Mouse (Mus musculus): ENCODE measurements around the gene Zfp36. TPM values are rescaled to one million over a fixed set of nuclear protein-coding genes. Genes with fewer than 3 reads are reported as not detected.

Gene Zfp36
- polyA plus RNA-seq, 1 experiment from 2014 or later: 4.5 TPM

DNA sequence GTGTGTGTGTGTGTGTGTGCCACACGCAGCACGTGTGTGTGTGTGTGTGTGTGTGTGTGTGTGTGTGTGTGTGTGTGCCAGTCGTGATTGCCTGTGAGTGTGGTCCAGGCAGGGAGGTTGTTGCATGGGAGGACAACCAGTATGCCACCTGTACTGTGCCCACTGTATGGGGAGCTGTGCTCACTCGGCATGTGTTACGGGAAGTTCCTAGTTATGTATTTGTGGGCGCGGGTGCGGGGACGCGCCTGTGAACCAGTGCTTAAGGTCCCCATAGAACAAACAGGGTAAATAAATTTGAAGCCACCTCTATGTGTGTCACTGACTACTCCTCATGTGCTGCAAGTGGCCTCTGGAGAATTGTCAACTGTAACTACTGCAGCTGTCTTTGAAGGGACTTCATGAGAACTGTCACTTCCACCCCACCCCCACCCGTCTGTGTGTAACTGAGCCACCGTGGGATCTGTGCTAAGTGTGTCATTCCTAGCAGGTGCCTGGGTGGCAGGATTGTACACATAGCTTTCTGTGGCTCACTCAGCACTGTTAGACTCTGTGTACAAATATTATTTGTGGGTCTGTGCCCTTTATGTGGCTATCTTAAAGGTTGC is 2.4 kb upstream of the Zfp36 start:
- peaks cover 17% of the 10 kb centered on the region for H3K36me3 ChIP-seq (ENCODE audit: poor library complexity, severe bottlenecking)
- no peaks in the 10 kb centered on the region for H3K9me3 ChIP-seq (replicated peaks)
- 79% methylated on average over 9 of the region's 12 CpGs for WGBS
- peak overlapping the region; percentile 26; the same call in 1 of the 2 replicates for H3K4me3 ChIP-seq
- ATAC-seq: no peak
- H3K27ac ChIP-seq: no peak overlapping the region
- no peak overlapping the region; the same call in 1 of the 2 replicates for H3K9ac ChIP-seq
- H3K4me1 ChIP-seq: peaks cover 46% of the 10 kb centered on the region
- H3K4me2 ChIP-seq: peak overlapping the region; percentile 56
- 0 out of 2 replicates have a peak, but pooled peaks cover 2% of the 10 kb centered on the region for H3K27me3 ChIP-seq

DNA sequence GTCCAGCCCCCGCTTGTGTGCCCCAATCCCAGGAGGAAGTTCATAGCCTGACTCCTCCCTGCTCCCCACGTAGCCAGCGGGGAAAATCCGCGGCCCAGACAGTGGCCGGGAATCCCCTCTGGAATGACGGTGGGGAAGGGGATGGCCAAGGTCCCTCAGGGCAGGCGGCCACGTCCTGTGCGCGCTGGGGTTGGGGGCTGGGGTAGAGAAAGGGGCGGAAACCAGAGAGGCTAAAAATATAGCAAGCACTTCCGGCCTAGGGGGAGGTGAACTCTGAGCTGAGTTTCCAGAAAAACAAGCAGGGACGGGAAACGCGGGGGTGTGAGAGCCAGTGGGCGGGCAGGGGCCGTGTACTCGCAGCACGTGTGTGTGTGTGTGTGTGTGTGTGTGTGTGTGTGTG is 1.9 kb upstream of the Zfp36 start:
- Histone ChIP-seq H3K4me1 (peaks cover 50% of the 10 kb centered on the region), H3K4me3 (peak overlapping the region; percentile 26), H3K9ac (peak overlapping the region; percentile 58), H3K27ac (peak overlapping the region; percentile 54), H3K4me2 (peak overlapping the region; percentile 56), H3K36me3 (ENCODE audit: poor library complexity, severe bottlenecking) (peaks cover 15% of the 10 kb centered on the region), H3K9me3 (replicated peaks) (no peaks in the 10 kb centered on the region), H3K27me3 (0 out of 2 replicates have a peak, but pooled peaks cover 2% of the 10 kb centered on the region)
- ATAC-seq: no peak
- 3% methylated on average over 17 of the region's 20 CpGs for WGBS

DNA sequence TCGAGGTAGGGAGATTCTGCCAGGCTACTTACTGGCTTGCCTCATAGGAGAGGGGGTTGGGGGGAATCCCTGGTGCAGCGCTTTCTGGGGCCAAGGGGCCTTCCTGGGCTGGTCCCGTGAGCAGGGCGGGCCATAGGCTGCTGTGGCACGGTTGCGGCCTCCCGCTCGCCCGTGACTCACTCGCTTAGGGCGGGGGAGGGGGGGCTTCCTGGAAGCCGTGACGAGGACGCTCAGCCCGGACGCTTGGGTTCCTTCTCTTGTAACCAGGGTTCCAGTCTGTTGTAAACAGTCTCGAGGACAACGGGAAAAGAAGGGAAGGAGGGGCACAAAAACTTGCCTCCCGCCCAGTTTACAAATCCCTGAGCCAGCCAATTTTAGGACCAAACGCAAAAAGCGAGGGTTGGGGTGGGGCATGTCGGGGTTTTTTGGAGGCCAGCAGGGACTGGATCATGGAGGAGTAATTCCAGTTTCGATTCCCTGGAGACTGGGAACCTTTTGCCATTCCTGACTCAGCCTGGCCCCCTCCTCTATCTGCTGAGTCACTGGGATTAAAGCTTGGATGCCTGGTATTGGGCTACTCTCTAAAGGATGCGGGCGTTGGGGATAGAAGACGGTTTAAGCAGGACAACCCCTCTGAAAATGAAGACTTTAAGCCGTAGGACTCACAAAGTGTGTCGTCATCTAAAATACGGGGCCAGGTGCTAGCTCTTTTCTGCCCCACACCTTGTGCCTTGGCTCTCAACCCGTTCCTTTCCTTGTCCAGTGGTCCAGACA is 1.2 kb upstream of the Zfp36 start:
- WGBS: 6% methylated on average over 27 of the region's 30 CpGs

DNA sequence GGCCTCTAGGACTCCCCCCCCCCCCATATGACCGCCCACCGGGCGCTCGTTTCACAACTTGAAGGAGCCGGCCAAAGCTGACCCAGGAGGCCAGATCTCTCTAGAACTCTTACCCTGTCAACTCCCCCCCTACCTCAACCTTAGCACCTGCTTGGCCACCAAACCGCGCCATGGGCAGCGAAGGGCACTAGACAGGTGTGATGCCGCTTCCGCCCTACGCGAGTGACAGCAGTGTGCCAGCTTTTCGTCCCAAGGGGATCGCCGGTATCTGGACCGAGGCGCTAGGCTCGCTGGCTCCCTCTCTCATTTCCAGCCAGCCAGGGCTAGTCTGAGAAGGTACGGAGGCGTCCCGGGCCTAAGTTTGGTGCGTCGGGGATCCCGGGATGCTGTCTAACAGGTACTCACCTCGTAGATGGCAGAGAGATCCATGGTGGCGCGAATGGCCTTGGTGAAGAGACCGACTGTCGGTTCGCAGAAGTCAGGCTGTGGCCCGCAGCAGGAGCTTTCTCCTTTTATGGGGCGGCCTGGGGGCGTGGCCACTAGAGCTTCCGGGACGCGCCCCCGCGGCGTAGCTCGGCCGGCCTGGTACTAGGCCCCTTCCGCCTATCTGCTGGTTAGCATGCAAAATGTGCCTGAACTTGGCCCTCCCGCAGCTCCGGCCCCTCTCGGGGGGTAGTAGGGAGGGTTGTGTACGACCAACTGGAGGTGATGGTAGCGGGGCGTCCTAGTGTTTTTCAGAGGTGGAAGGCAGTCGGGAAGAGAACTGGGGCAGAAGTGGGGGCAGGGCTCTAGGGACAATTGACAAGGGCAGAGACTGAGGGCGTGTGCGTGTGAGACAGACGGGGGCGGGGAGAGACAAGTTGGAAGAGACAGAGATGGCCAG is 1.0 kb downstream of the Zfp36 start:
- Histone ChIP-seq H3K9me3 (replicated peaks) (no peaks in the 10 kb centered on the region), H3K27me3 (0 out of 2 replicates have a peak, but pooled peaks cover 2% of the 10 kb centered on the region), H3K4me1 (peaks cover 67% of the 10 kb centered on the region), H3K4me3 (peak overlapping the region; percentile 61), H3K4me2 (peak overlapping the region; percentile 91), H3K36me3 (ENCODE audit: poor library complexity, severe bottlenecking) (no peaks in the 10 kb centered on the region), H3K9ac (peak overlapping the region; percentile 81), H3K27ac (peak overlapping the region; percentile 69)
- WGBS: under 1% methylated on average over 53 of the region's 53 CpGs
- peak; percentile 59 for ATAC-seq

More for the DNA sequence above, 1.2 kb upstream of the Zfp36 start:
- peak overlapping the region; percentile 58 for H3K9ac ChIP-seq
- peak overlapping the region; percentile 26; the same call in 1 of the 2 replicates for H3K4me3 ChIP-seq
- no peaks in the 10 kb centered on the region for H3K9me3 ChIP-seq (replicated peaks)
- H3K27ac ChIP-seq: peak overlapping the region; percentile 54
- peaks cover 12% of the 10 kb centered on the region for H3K36me3 ChIP-seq (ENCODE audit: poor library complexity, severe bottlenecking)
- H3K4me1 ChIP-seq: peaks cover 54% of the 10 kb centered on the region
- no peak for ATAC-seq
- H3K27me3 ChIP-seq: 0 out of 2 replicates have a peak, but pooled peaks cover 2% of the 10 kb centered on the region
- H3K4me2 ChIP-seq: peak overlapping the region; percentile 56

DNA sequence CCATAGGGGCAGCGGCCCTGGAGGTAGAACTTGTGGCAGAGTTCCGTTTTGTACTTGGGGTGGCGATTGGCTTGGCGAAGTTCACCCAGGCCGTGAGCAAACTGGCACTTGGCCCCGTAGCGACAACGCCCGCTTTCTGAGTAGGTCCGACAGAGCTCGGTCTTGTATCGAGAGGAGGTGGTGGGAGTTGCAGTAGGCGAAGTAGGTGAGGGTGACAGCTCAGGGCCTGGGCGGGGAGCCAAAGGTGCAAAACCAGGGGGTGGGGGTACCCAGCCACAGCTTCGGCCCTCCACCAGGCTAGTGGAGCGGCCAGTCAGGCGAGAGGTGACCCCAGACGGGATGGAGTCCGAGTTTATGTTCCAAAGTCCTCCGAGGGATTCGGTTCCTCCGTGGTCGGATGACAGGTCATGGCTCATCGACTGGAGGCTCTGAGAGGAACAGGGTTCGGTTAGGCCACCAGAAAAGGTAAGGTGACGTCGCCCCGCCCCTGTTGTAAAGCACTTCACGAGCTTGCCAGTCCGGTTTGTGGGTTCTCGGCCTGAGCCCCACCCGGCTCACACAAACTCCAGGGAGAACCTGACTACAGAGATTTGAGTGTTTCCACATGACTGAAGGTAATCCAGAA is 1.9 kb downstream of the Zfp36 start:
- Histone ChIP-seq H3K9ac (peak overlapping the region; percentile 81), H3K4me1 (peaks cover 73% of the 10 kb centered on the region), H3K4me2 (peak overlapping the region; percentile 91), H3K9me3 (replicated peaks) (no peaks in the 10 kb centered on the region), H3K27me3 (0 out of 2 replicates have a peak, but pooled peaks cover 2% of the 10 kb centered on the region), H3K4me3 (peak overlapping the region; percentile 61), H3K27ac (0 out of 2 replicates have a peak overlapping the region, but pooled peaks have one; percentile 69), H3K36me3 (ENCODE audit: poor library complexity, severe bottlenecking) (no peaks in the 10 kb centered on the region)
- 58% methylated on average over 32 of the region's 32 CpGs for WGBS
- ATAC-seq: no peak

DNA sequence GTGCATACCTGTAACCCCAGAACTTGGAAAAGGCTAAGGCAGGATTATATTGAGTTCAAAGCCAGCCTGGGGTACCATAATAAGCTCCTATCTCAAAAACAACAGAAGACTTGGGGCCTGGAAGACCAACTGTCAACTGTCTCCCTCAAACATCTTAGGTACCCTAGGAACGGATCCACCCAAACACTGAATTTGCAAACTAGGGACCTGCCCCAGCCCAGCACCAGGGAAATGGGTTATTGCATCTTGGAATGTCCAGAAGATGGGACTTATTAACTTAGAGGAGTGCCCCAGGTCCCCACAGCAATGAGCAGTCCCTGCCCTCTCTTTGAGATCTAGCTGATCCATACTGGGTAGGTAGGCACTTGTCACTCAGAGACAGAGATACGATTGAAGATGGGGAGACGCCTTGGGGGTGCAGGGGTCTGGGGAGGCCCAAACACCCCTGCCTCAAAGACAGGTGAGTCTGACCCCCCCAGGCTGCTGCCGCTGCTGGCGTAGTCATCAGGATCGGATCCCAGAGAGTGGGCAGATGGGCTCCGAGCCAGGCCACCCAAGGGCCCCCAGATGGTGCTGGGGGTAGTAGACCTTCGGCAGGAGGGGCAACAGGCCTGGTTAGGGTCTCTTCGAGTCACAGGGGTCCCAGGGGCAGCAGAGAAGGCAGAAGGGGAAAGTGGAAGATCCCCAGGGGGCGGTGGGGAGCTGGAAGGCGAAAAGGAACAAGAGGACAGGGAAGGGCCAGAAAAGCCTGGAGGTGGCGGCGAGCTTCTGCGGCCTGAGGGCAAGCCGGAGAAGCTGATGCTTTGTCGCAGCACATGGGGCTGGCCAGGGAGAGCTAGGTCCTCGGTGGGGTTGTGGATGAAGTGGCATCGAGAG is 2.6 kb downstream of the Zfp36 start:
- Histone ChIP-seq H3K4me1 (peaks cover 66% of the 10 kb centered on the region), H3K9ac (0 out of 2 replicates have a peak overlapping the region, but pooled peaks have one; percentile 81), H3K27me3 (0 out of 2 replicates have a peak, but pooled peaks cover 2% of the 10 kb centered on the region), H3K4me2 (peak overlapping the region; percentile 91), H3K4me3 (peak overlapping the region; percentile 61; the same call in 1 of the 2 replicates), H3K36me3 (ENCODE audit: poor library complexity, severe bottlenecking) (no peaks in the 10 kb centered on the region), H3K27ac (no peak overlapping the region), H3K9me3 (replicated peaks) (no peaks in the 10 kb centered on the region)
- no peak for ATAC-seq
- WGBS: 83% methylated on average over 18 of the region's 18 CpGs

DNA sequence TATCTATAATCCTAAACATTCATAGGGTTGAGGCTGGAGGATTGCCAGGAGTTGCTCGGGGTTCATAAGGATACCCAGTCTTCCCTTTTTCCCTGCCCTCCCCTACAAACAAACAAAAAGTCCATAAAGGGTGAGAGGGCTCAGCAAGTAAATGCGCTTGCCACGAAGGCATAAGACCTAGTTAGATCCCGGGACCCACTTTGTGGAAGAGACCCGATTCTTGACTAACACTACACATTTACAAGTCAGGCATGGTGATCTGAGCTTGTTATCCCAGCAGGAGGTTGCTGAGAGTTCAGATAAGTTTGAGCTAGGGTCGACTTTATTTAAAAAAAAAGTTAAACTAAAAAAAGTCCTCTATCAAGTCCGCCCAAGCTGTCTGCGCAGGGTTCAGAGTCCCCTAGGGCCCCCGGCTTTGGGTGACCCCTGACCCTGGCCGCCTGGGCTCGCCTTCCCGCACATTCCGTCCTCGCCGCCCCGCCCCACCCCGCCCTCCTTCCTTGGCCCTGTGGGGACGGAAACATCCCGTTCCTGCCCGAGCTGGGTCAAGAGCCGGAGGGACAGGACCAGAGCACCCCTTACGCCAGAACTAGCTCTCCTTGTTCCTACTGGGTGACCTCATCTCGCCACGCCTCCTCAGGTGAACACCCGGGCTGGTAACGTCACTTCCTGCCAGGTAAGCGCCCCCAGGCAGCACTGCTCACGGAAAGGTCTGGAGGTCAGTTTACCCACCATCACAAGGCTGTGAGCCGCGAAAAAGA is 3.9 kb downstream of the Zfp36 start:
- Histone ChIP-seq H3K27me3 (0 out of 2 replicates have a peak, but pooled peaks cover 2% of the 10 kb centered on the region), H3K27ac (peak overlapping the region; percentile 89), H3K4me3 (peak overlapping the region; percentile 39), H3K9me3 (replicated peaks) (no peaks in the 10 kb centered on the region), H3K9ac (peak overlapping the region; percentile 67), H3K4me1 (peaks cover 56% of the 10 kb centered on the region), H3K4me2 (peak overlapping the region; percentile 68), H3K36me3 (ENCODE audit: poor library complexity, severe bottlenecking) (no peaks in the 10 kb centered on the region)
- 6% methylated on average over 30 of the region's 30 CpGs for WGBS
- no peak for ATAC-seq

DNA sequence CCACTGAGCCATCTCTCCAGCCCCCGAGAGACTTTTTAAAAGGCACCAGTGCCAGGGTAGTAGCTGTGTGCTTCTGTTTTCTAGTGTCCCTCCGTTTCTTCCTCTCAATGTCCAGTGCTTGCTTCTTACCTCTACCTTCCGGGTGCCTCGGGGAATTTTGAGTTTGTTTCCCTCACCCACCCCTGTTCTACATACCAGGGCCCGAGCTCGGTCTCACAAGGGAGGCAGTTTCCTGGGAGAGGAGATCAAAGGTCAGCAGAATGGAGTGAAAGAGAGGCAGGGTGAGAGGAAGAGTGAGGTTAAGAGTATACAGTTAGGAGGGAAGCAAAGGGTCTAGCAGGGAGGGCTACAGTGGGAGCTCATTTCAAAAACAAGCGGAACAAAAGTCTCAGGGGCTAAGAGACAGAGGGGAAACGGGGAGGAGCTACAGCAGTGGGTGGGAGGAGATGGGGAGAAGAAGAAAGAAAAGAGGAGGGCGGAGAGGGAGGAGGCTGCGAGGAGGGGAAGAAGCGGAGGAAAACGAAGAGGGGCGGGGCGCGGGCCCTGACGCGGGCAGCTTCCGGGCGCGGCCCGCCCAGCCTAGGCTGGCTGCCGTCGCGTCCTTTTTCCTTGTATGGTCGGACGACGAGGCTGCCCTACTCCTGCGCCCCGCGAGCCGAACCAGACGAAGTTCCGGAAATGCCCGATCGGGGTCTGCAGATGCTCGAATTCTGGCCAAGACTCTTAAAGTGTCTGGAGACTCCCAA is 4.7 kb downstream of the Zfp36 start:
- Histone ChIP-seq H3K9ac (peak overlapping the region; percentile 67), H3K9me3 (replicated peaks) (no peaks in the 10 kb centered on the region), H3K4me3 (peak overlapping the region; percentile 39), H3K4me1 (peaks cover 59% of the 10 kb centered on the region), H3K27me3 (no peaks in the 10 kb centered on the region), H3K27ac (peak overlapping the region; percentile 89), H3K4me2 (peak overlapping the region; percentile 68), H3K36me3 (ENCODE audit: poor library complexity, severe bottlenecking) (no peaks in the 10 kb centered on the region)
- WGBS: under 1% methylated on average over 36 of the region's 36 CpGs
- ATAC-seq: peak; percentile 55

DNA sequence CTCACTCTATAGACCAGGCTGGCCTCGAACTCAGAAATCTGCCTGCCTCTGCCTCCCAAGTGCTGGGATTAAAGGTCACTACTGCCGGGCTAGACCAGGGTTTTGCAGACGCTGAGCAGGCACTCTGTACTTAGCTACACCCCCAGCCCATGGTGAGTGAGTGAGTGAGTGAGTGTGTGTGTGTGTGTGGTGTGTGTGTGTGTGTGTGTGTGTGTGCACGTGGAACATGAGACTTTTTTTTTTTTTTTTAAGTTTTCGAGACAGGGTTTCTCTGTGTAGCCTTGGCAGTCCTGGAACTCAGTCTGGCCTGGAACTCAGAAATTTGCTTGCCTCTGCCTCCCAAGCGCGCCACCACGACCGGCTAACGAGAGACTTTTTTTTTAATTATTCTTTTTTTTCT is 5.4 kb downstream of the Zfp36 start:
- Histone ChIP-seq H3K27me3 (no peaks in the 10 kb centered on the region), H3K27ac (peak overlapping the region; percentile 89), H3K4me3 (no peak overlapping the region), H3K9ac (no peak overlapping the region), H3K4me1 (peaks cover 65% of the 10 kb centered on the region), H3K4me2 (peak overlapping the region; percentile 68; the same call in 1 of the 2 replicates), H3K9me3 (replicated peaks) (no peaks in the 10 kb centered on the region), H3K36me3 (ENCODE audit: poor library complexity, severe bottlenecking) (peaks cover 6% of the 10 kb centered on the region; the same call in 1 of the 2 replicates)
- ATAC-seq: no peak
- 81% methylated on average over 10 of the region's 10 CpGs for WGBS
